Mouse (Mus musculus) lung, postnatal 0 days (tissue): ENCODE measurements around the gene Ppp1r21.

Source experiments
- CTCF ChIP-seq: IDR thresholded peaks from 2 replicates; pipeline ENCODE4 v1.5.1; 2016; ENCODE audit warnings: antibody characterized with exemption, mild to moderate bottlenecking
- EP300 ChIP-seq: IDR thresholded peaks from 2 replicates; pipeline ENCODE4 v1.6.1; 2016; ENCODE audit warnings: antibody characterized with exemption, mild to moderate bottlenecking, control low read depth

DNA sequence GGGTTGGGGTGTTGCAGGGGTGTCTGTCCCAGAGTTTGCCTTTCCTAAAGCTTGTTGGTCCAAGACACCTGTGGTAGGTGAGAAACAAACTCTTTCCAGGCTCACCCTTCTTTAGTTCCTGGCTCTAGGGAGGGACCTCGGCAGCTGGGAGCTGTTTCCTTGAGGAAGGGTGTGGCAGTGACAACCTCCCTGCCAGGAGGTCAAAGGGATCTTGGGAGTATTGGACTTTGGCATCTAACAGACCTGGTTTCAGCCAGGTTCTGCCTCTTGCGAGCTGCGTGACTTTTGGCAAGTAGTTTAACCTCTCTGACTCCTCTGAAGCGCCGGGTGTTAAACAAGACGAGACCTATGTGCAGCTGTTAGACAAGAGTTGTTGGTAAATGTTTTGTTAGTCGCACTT, 97.2 kb downstream of the Ppp1r21 start:
- TF ChIP-seq CTCF: no peak
- TF ChIP-seq EP300: peak; percentile 55
